Mouse (Mus musculus) T-cell, adult 2 months (primary cell): ENCODE data around the gene Zfp341.

Experiments
- DNase-seq: peaks from one replicate; pipeline ENCODE4 v3.0.0; 2022; ENCODE audit warnings: low spot score

The Zfp341 gene

GRCm38 (mm10) chr2:154676653-154677609 is 63.8 kb downstream of the Zfp341 start:
- peak; percentile 32 for DNase-seq

- DNase-seq, result no peak
Measured at GRCm38 (mm10) chr2:154677651-154678139, 64.6 kb downstream of the Zfp341 start.

- DNase-seq, result no peak
Measured at GRCm38 (mm10) chr2:154678995-154679394, 65.9 kb downstream of the Zfp341 start.

GRCm38 (mm10) chr2:154680337-154680736 is 67.2 kb downstream of the Zfp341 start:
- no peak for DNase-seq

- no peak for DNase-seq
Measured at GRCm38 (mm10) chr2:154680941-154681340, 67.8 kb downstream of the Zfp341 start.

GRCm38 (mm10) chr2:154682712-154683111 is 69.6 kb downstream of the Zfp341 start:
- DNase-seq, result no peak

GRCm38 (mm10) chr2:154684901-154685470 is 71.9 kb downstream of the Zfp341 start:
- DNase-seq, result no peak

GRCm38 (mm10) chr2:154685772-154686171 is 72.7 kb downstream of the Zfp341 start:
- no peak for DNase-seq

GRCm38 (mm10) chr2:154686819-154687218 is 73.7 kb downstream of the Zfp341 start:
- DNase-seq, result no peak

- no peak for DNase-seq
Measured at GRCm38 (mm10) chr2:154689391-154689790, 76.3 kb downstream of the Zfp341 start.

GRCm38 (mm10) chr2:154690959-154691358 is 77.9 kb downstream of the Zfp341 start:
- DNase-seq, result no peak

- DNase-seq, result no peak
Measured at GRCm38 (mm10) chr2:154693186-154693940, 80.3 kb downstream of the Zfp341 start.

- DNase-seq, result no peak
Measured at GRCm38 (mm10) chr2:154693941-154694256, 80.8 kb downstream of the Zfp341 start.

- DNase-seq, result no peak
Measured at GRCm38 (mm10) chr2:154695690-154696089, 82.6 kb downstream of the Zfp341 start.
